Mouse (Mus musculus) intestine, embryonic 15.5 days (tissue): ENCODE data around the gene Dtx3. TPM values are rescaled to one million over a fixed set of nuclear protein-coding genes. Genes with fewer than 3 reads are reported as not detected.

Experiments used
- ATAC-seq: fragments of 200-750 bp; cut with Nextera tagmentation; 2 replicates; pipeline ENCODE4 v1.8.0; 2017; ENCODE audit warnings: moderate TSS enrichment, moderate library complexity
- H3K27ac ChIP-seq: fragments of 300-500 bp; sonication (generic); 2 replicates; pipeline ENCODE4 v1.5.1; 2015; ENCODE audit warnings: mild to moderate bottlenecking, inconsistent platforms
- H3K27me3 ChIP-seq: fragments of 300-500 bp; sonication (generic); replicated peaks from 2 replicates; pipeline ENCODE4 v1.6.1; 2015; ENCODE audit warnings: inconsistent platforms
- H3K36me3 ChIP-seq: fragments of 300-500 bp; sonication (generic); 2 replicates; pipeline ENCODE4 v1.6.1; 2015; ENCODE audit warnings: inconsistent platforms
- H3K4me1 ChIP-seq: fragments of 300-500 bp; sonication (generic); replicated peaks from 2 replicates; pipeline ENCODE4 v1.6.1; 2015; ENCODE audit warnings: inconsistent platforms
- H3K4me2 ChIP-seq: fragments of 300-500 bp; sonication (generic); replicated peaks from 2 replicates; pipeline ENCODE4 v1.6.1; 2015; ENCODE audit warnings: mild to moderate bottlenecking, inconsistent platforms
- H3K4me3 ChIP-seq: fragments of 300-500 bp; sonication (generic); replicated peaks from 2 replicates; pipeline ENCODE4 v1.5.1; 2015; ENCODE audit warnings: inconsistent platforms
- H3K9ac ChIP-seq: fragments of 300-500 bp; sonication (generic); 2 replicates; pipeline ENCODE4 v1.6.1; 2015; ENCODE audit warnings: inconsistent platforms
- H3K9me3 ChIP-seq: fragments of 300-500 bp; sonication (generic); 2 replicates; pipeline ENCODE4 v1.6.1; 2016; ENCODE audit warnings: inconsistent platforms
- WGBS: fragments of 180-500 bp; shearing (Covaris S2); methylation state at CpG from one replicate; pipeline ENCODE4 v1.1.7; 2015; 5-methylcytosine and 5-hydroxymethylcytosine counted together
- polyA plus RNA-seq: library from polyadenylated mRNA; unstranded; fragments of >200 nt; fragmentation: Nextera tagmentation; extraction: Ambion mirVana; gene quantifications from 2 replicates; pipeline ENCODE4 v1.2.1, GENCODE M21; 2015

Gene Dtx3
- polyA plus RNA-seq, 1 experiment from 2014 or later, result 70.6 TPM

DNA sequence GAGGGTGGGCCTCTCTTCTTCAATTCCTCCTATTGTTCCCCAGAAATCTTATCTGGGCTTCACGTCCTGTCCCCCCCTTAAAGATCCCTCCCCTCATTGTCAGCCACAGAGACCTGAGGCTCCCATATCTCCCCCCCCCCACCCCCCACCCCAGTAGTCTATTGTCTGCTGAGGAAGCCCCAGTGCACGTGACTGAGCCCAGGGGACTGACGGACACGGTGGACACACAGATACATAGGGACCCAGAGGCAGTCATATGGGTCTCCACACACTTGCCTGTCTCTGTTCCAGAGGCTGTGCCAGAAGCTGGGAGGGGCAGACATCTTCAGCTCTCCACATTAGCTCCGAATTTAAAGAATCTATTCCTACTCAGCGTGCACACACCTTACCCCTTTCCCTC, 14.0 kb downstream of the Dtx3 start:
- no peak for ATAC-seq
- H3K27me3 ChIP-seq, result peaks cover 42% of the 10 kb centered on the region
- WGBS, result 69% methylated on average over 6 of the region's 6 CpGs

DNA sequence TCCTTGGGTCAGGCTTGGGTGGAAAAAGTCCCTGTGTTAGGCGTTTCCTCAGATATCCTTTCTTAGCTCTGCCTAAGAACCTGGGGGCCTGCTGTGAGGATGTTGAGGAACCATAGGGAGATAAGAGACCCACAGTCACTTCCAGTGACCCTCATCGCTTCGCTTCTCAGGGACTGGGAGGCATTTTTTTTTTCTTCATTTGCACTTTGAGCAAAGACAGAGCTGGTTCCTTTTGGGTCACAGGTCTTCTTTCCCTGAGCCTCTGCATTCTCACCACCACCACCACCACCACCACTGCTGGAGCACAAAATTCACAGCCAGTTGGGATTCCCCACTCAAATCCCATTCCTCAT, 14.9 kb downstream of the Dtx3 start:
- WGBS, result 27% methylated on average over 3 of the region's 3 CpGs
- Histone ChIP-seq H3K36me3 (no peaks in the 10 kb centered on the region), H3K4me1 (peaks cover 31% of the 10 kb centered on the region), H3K27me3 (peaks cover 42% of the 10 kb centered on the region), H3K4me2 (no peak overlapping the region), H3K4me3 (no peak overlapping the region), H3K9me3 (no peaks in the 10 kb centered on the region), H3K9ac (no peak overlapping the region), H3K27ac (no peak overlapping the region)
- ATAC-seq, result no peak

More for the DNA sequence above, 14.0 kb downstream of the Dtx3 start:
- Histone ChIP-seq H3K9me3 (no peaks in the 10 kb centered on the region), H3K4me3 (no peak overlapping the region), H3K36me3 (no peaks in the 10 kb centered on the region; the same call in 1 of the 2 replicates), H3K4me1 (peaks cover 31% of the 10 kb centered on the region), H3K27ac (no peak overlapping the region), H3K4me2 (no peak overlapping the region), H3K9ac (no peak overlapping the region)

DNA sequence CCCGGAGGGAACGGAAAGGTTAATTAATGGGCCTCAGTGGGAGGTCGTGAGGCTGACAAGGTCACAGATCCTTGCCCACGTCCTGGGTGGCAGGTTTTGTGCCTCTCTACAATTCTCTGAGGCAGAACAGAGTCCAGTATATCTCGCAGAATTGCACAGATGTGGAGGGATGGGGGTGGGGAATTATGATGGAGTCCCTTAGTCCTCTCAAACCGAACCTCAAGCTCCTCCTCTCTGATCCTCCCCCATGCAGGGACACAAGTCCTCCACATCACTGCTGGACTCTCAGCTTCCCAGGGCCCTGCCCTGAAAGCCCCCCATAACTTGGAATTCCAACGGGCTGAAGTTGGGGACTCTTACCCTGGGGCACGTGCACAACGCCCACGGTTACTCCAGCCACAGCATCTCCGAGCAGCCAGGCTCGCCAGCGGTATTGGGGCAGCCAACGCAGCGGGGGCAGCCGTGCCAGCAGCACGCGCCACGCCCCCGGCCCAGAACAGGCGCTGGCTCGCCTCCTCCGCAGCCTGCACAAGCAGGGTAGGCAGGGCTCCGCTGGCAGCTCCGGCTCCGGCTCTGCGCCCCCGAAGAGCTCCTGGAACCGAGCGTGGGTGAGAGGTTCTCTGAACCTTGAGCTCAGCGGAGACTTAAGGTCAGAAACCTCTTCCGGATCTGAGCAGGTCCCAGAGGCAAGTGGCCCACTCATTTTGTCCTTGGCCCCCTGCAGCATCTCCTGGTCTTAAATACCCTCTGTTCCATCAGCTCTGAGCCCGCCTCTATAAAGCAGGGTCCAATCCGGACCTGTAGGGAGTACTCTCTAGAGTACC, 15.4 kb downstream of the Dtx3 start, which contains the start of gene Slc26a10:
Gene Slc26a10 (minus strand): TSS at position 775 of the 824 bp plus-strand sequence.
- Histone ChIP-seq H3K36me3 (no peaks in the 10 kb centered on the region), H3K4me3 (peak within 1 kb of the TSS; percentile 19; the same call in 1 of the 2 replicates), H3K9ac (no peak within 1 kb of the TSS), H3K4me1 (peaks cover 31% of the 10 kb centered on the region), H3K27ac (no peak within 1 kb of the TSS), H3K27me3 (peaks cover 42% of the 10 kb centered on the region), H3K4me2 (peak within 1 kb of the TSS; percentile 49), H3K9me3 (no peaks in the 10 kb centered on the region)
- peak; percentile 28; the same call in 1 of the 2 replicates for ATAC-seq
- 5% methylated on average over 34 of the region's 34 CpGs for WGBS

DNA sequence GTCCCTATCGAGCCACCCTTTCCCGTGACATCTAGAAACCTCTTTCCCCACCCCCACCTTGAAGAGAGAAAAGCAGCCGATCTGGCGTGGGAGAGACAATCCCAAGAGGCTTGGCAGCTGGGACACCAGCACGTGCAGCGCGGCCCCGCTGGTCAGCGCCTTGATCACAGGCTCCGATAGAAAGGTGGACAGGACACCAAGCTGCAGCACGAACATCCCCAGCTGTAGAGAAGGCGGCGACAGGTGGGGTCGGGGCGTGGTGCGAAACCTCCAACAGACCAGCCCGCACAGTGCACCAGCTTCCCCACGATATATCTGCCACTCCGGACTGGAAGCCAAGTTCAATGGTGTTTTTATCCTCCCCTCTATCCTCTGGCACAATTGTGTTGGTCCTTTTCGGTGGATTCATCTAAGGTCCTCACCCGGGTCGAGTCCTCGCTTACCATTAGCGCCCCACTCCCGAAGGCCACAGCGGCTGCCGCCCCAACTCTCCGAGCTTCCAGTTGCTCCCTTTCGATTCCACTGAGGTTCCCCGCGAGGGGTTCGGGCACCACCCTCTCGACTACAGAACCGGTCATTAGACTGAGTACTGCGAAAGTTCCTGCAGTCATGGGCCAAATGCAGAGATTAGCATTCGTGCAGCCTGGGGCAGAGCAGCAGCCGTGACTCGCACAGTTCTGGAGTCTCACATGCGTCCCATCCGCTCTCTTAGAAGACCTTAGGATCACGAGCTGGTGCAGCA, 17.1 kb downstream of the Dtx3 start:
- ATAC-seq, result no peak
- no peaks in the 10 kb centered on the region for H3K36me3 ChIP-seq
- peaks cover 42% of the 10 kb centered on the region for H3K27me3 ChIP-seq
- H3K4me3 ChIP-seq, result peak overlapping the region; percentile 28; the same call in 1 of the 2 replicates
- WGBS, result 5% methylated on average over 41 of the region's 41 CpGs
- no peaks in the 10 kb centered on the region for H3K9me3 ChIP-seq
- H3K4me1 ChIP-seq, result peaks cover 24% of the 10 kb centered on the region
- H3K4me2 ChIP-seq, result peak overlapping the region; percentile 73
- H3K9ac ChIP-seq, result no peak overlapping the region
- H3K27ac ChIP-seq, result no peak overlapping the region

- peaks cover 42% of the 10 kb centered on the region for H3K27me3 ChIP-seq
- H3K4me2 ChIP-seq, result peak overlapping the region; percentile 73
- no peak overlapping the region for H3K9ac ChIP-seq
- 2% methylated on average over 23 of the region's 23 CpGs for WGBS
- H3K9me3 ChIP-seq, result no peaks in the 10 kb centered on the region
- H3K4me3 ChIP-seq, result peak overlapping the region; percentile 28
- H3K4me1 ChIP-seq, result peaks cover 19% of the 10 kb centered on the region
- no peak overlapping the region for H3K27ac ChIP-seq
- no peaks in the 10 kb centered on the region for H3K36me3 ChIP-seq
- ATAC-seq, result peak; percentile 52
These were observed 17.8 kb downstream of the Dtx3 start for GRCm38 (mm10) chr10:127177719-127178118.

GRCm38 (mm10) chr10:127177235-127177634, 18.3 kb downstream of the Dtx3 start:
- no peak for ATAC-seq
- Histone ChIP-seq H3K36me3 (no peaks in the 10 kb centered on the region), H3K9me3 (no peaks in the 10 kb centered on the region), H3K9ac (no peak overlapping the region), H3K4me1 (peaks cover 19% of the 10 kb centered on the region), H3K4me2 (peak overlapping the region; percentile 73), H3K4me3 (0 out of 2 replicates have a peak overlapping the region, but pooled peaks have one; percentile 28), H3K27me3 (peaks cover 42% of the 10 kb centered on the region), H3K27ac (no peak overlapping the region)
- WGBS, result 21% methylated on average over 9 of the region's 9 CpGs

- no peak for ATAC-seq
- H3K4me2 ChIP-seq, result no peak overlapping the region; the same call in 1 of the 2 replicates
- WGBS, result 7% methylated on average over 7 of the region's 7 CpGs
These were observed 18.8 kb downstream of the Dtx3 start for GRCm38 (mm10) chr10:127176756-127177155.

DNA sequence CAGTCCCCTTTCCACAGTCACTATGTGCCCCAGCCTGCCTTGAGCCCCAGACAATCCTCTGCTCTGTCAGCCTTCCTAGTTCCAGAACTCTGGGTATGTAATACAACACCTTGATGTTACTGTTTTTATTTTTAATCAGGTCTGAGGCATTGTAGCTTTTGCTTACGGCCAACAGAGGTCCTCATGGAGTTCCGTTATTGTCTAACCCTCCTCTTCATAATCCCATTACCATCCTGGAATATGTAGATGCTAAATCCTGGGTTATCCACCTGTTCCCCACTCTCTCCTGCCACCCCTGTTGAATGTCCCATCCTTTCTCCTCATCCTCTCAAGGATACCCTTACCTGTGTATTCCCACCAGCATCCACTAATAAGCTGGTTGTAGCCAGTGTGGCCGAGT, 19.3 kb downstream of the Dtx3 start:
- peaks cover 19% of the 10 kb centered on the region for H3K4me1 ChIP-seq
- peaks cover 40% of the 10 kb centered on the region for H3K27me3 ChIP-seq
- H3K9me3 ChIP-seq, result no peaks in the 10 kb centered on the region
- WGBS, result 50% methylated on average over 3 of the region's 3 CpGs
- H3K36me3 ChIP-seq, result no peaks in the 10 kb centered on the region; the same call in 1 of the 2 replicates
- no peak overlapping the region for H3K4me3 ChIP-seq
- no peak overlapping the region for H3K9ac ChIP-seq
- no peak overlapping the region for H3K27ac ChIP-seq
- H3K4me2 ChIP-seq, result no peak overlapping the region
- ATAC-seq, result no peak

More at GRCm38 (mm10) chr10:127176756-127177155, 18.8 kb downstream of the Dtx3 start:
- Histone ChIP-seq H3K9me3 (no peaks in the 10 kb centered on the region), H3K9ac (no peak overlapping the region), H3K4me1 (peaks cover 19% of the 10 kb centered on the region), H3K4me3 (no peak overlapping the region), H3K36me3 (no peaks in the 10 kb centered on the region; the same call in 1 of the 2 replicates), H3K27ac (no peak overlapping the region), H3K27me3 (peaks cover 42% of the 10 kb centered on the region)

DNA sequence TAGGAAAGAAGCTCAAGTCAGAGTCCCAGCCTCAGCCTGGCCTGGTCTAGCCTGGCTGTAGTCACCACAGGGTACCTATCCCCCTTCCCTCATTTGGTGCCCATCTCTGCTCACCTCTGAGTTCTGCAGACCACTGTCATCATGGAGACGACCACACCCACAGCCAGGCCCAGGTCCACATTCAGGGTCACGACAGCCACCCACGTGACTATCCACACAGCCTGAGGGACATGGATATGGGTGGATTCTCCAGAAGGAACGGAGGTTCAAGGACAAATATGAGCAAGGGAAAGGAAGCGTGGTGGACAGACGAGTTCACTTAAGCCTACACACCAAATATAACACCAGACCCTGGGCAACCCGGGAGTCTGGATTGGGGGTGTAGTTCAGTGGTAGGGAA, 21.4 kb downstream of the Dtx3 start:
- Histone ChIP-seq H3K27ac (no peak overlapping the region), H3K4me3 (no peak overlapping the region), H3K9ac (no peak overlapping the region), H3K4me2 (no peak overlapping the region), H3K4me1 (peaks cover 30% of the 10 kb centered on the region), H3K27me3 (peaks cover 34% of the 10 kb centered on the region), H3K36me3 (no peaks in the 10 kb centered on the region; the same call in 1 of the 2 replicates), H3K9me3 (no peaks in the 10 kb centered on the region)
- WGBS, result 89% methylated on average over 7 of the region's 7 CpGs
- no peak for ATAC-seq

- Histone ChIP-seq H3K9me3 (no peaks in the 10 kb centered on the region), H3K27me3 (peaks cover 30% of the 10 kb centered on the region), H3K4me1 (peaks cover 26% of the 10 kb centered on the region), H3K27ac (no peak overlapping the region), H3K36me3 (no peaks in the 10 kb centered on the region; the same call in 1 of the 2 replicates), H3K4me2 (no peak overlapping the region), H3K9ac (no peak overlapping the region), H3K4me3 (no peak overlapping the region)
- WGBS, result 82% methylated on average over 16 of the region's 16 CpGs
- no peak for ATAC-seq
These were observed 22.1 kb downstream of the Dtx3 start for GRCm38 (mm10) chr10:127173148-127174065.

- no peak overlapping the region for H3K27ac ChIP-seq
- peaks cover 18% of the 10 kb centered on the region for H3K4me1 ChIP-seq
- H3K27me3 ChIP-seq, result peaks cover 29% of the 10 kb centered on the region
- ATAC-seq, result no peak
- 90% methylated on average over 15 of the region's 15 CpGs for WGBS
- no peaks in the 10 kb centered on the region for H3K9me3 ChIP-seq
- no peak overlapping the region for H3K4me2 ChIP-seq
- H3K9ac ChIP-seq, result no peak overlapping the region
- H3K36me3 ChIP-seq, result no peaks in the 10 kb centered on the region; the same call in 1 of the 2 replicates
- no peak overlapping the region for H3K4me3 ChIP-seq
These were observed 23.8 kb downstream of the Dtx3 start for GRCm38 (mm10) chr10:127171631-127172200.
